Mouse (Mus musculus) ZHBTc4 (cell line): ENCODE measurements around the gene Gm17324.
"Not testable (repeated sequence)": the region's sequence is repeated elsewhere in the genome, so short reads cannot be mapped to it uniquely, and the experiment has no call there.

Source experiments
- DNase-seq: peaks from one replicate; pipeline ENCODE4 v3.0.0-alpha.2; 2011; ENCODE audit warnings: low read depth, low spot score

Gm17324 gene

DNA sequence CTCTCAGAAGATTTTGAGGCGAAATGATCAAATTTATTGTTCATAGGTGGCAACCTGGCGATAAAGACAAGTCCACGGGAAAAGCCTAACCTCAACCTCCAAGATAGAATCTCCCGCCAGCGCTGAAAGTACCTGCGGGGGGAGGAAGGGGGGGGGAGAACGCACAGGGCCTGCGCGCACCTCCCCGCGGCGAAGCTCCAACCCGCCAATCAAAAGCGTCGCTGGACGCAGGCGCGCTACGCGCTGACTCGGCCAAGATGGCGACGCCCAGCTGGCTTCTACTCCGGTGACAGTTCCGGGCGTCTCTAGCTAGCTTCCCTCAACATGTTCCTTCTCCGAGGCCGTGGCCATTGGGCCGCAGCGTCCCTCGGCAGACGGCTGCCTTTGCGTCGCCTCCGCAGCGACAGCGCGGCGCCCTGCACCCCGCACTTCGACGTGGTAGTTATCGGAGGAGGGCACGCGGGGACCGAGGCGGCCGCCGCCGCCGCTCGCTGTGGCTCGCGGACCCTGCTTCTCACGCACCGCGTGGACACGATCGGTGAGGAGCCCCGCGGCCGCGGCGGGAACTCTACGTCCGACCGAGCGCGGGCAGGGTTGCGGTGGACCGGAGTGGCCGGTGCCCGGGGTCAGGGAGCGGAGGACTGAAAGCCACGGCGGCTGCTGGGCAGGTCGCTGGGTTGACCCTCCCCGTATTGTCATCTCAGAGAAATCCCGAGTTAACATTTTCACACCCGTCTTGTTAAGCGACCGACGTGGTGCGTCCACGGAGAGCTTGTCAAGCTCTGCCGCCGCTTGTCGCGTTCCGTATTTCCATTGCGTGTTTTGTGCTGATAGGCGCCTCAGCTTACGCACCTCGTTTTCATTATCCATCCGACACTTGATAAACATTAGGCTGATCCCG is at the start of gene Gm17324, which contains the start of gene Mto1:
TSS of gene Gm17324 (minus strand) at position 814 of the 901 bp plus-strand sequence.
TSS of gene Mto1 (plus strand) at position 236 of the 901 bp plus-strand sequence.
- peak; percentile 95 for DNase-seq

DNA sequence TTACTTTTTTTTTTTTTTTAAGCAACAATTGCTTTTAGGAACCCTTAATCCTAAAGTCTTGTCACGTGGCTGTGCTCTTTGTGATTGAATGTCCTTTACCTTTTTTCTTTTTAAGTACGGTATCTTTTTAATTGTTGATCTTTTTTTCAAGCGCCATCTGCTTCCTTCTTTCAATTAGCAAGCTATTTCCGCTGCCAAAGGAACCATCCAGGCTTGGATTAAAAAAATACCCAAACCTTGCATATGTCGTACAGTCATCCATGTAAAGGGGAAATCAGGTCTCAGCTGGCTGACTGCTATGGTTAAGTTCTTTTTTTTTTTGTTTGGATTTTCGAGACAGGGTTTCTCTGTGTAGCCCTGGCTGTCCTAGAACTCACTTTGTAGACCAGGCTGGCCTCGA is 44.6 kb upstream of the Gm17324 start:
- no peak for DNase-seq

DNA sequence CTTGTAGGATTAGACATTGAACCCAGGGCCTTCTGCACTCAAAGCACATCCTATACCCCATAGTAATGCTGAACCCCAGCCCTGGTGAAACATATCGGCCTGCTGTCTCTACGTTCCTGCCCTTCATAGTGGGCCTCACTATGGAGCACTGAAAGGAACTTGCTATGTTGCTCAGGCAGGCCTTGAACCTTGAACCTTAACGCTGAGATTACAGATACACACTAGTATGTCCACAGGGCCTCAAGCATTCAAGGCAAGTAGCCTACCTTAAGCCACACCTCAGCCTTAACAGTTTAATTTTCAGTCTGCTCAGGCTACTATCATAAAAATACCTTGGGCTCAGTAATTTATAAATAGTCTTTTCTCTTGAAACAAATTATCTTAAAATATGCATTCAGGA is 43.7 kb upstream of the Gm17324 start:
- no peak for DNase-seq

DNA sequence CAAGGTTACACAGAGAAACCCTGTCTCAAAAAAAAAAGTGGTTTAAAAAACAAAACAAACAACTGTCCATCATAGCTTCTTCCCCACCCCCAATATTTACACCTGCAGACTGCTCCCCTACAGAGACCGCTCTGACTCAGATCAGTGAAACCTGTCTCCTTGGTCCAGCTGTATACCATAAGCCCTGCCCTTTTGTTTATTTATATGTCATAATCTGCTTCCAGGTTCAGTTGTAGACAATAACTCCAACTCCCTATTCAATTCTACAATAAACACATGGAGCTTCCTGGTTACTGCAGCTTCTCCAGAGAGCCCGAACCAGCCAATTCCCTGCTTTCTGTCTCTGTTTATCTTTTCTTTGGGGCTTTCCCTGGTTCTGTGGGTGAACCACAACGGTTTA is 42.6 kb upstream of the Gm17324 start:
- DNase-seq: no peak

DNA sequence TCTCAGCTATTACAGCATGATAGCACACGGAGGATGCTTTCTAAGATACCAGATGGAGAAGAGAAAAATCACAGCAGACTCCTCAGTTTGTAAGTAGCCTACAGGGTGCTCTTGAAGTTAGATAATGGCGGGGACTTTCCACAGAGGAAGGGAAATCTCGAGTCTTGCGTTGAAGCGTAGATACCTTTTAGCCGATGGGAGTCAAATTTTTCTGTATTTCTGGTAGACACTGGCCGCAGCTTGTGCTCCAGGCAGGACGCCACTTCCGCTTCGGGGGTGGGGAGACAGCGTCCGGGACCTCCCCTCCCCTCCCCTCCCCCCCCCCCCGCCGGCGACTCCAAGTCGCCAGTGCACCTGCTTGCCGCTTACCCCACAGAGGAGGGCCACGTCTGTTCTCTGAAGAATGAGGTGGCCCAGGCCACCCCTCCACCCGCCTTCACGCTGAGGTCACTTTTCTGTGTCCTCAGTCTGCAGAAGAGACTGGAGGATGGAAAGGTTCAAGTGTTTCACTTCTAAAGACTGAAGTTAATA is 40.4 kb upstream of the Gm17324 start, which contains the start of gene Eef1a1:
TSS of gene Eef1a1 (minus strand) at position 262 of the 531 bp plus-strand sequence.
- DNase-seq: peak; percentile 83

DNA sequence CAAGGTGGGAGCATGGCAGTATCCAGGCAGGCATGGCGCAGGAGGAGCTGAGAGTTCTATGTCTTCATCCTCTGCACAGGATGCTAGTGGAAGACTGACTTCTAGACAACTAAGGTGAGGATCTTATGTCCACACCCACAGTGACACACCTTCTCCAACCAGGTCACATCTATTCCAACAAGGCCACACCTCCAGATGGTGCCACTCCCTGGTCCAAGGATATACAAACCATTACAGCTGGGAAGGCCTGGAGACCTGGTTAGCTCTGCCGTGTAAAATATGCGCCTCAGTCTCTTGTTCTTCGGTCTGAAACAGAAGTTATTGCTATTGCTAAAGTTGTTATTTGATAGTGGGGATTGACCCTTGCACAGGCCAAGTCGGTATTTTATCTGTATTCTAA is 39.4 kb upstream of the Gm17324 start:
- DNase-seq: peak; percentile 58

DNA sequence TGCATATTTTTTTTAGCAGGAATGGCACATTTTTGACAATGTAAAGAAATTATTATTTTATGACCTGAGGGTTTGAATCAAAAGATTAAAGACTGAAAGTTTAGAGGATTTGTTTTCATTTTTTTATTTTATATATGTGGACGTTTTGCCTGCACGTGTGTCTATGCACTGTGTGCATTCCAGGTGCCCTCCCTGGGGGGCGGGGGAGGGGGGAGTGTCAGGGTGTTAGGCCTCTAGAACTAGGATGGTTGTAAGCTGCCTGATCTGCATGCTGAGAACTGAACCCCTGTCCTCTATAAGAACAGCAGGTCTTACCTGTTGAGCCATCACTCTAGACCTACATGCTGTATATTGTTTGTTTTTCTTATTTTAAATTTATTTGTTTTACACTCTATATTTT is 36.1 kb upstream of the Gm17324 start:
- no peak for DNase-seq

DNA sequence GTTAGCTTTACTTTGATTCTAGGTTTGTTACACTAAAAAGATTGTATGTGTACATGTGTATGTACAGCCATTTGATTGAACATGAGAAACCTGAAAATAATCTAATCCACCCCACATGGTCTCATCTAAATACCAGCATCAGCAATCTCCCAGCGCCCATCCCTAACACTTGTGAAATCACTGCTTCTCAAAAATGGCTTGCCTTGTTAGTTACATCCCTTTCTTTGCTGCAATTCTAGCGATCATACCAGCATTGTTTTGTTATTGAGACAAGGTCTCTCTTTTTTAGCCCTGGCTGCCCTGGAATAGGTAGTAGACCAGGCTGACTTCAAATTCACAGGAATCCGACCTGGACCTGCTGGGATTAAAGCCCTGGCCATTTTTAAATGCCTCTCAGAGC is 33.8 kb upstream of the Gm17324 start:
- peak; percentile 42 for DNase-seq

DNA sequence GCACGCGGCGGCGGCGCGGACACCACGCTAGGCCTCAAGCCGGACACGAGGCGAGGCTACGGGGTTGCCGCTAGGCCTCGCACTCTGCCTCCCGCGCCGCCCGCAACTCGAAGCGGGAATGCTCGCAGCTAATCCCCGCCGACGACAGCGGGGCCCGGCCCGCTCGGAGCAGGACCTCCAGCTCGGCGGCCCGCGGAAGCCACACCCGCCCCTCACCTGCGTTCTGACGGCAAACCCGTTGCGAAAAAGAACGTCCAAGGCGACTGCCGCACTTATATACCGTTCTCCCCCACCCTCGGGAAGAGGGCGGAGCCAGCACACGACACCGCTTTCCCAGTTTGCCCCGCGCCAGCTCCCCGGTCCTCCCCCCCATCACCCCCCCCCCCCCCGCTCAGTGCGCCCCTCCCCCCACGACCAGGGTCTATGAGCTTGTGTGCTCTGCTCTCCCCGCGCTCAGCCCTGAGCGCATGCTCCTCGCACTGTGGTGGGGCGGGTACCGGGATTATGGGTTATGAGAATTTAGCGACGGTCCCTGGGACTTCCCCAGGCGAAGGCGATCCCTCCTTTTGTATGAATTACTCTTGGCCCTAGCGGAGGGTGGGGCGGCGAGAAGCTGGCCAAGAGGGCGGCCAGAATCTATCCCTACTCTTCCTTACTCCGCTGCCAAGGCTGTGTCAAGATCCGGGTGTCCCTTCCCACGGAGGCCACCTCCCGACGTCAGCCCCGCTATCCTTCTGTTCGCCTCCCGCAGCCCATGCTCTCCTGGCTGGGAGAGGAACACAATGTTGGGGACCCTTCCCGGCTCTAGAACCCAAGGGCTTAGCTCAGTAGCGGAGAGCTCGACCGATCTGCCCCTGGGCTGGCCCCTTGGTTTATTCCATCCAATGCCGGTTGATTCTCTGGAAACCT is 33.1 kb upstream of the Gm17324 start:
- peak; percentile 100 for DNase-seq

DNA sequence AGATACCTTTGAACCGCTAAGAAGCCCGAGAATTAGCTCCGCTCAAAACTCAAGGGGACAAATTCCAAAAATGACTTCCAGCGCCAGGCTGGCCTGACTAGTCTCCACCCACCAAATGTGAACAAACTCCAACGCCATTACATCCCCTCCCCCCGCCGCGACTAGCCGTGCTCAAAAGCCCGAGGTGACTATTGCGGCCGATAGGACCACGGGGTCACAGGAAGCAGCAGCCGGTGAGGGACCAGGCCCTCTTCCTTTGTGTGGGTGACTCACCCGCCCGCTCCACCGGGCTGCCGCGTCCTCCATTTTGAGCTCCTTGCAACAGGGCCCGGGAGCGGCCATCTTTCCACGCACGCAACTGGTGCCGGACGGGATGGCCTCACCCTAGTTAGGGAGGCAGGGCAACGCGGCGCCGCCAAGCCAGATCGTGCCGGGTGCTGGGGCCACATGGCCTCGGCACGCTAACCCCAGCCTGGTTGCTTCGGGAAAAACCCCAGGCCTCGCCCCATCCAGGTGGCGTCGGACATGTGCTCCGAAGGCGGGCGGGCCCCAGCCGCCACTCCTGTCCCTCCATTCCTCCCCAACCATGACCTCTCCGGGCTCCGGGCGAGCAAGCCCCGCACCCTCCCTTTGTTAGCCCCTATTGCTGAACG is 32.2 kb upstream of the Gm17324 start:
- DNase-seq: peak; percentile 80

DNA sequence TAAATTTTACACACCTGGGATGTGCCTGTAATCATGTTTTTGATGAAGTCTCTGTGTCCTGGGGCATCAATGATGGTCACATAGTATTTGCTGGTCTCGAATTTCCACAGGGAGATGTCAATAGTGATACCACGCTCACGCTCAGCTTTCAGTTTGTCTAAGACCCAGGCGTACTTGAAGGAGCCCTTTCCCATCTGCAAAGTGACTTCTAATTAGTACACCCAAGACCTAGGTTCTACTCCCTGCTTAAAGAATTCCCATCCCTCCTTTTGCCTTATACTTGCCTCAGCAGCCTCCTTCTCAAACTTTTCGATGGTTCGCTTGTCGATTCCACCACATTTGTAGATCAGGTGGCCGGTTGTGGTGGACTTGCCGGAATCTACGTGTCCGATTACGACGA is 31.6 kb upstream of the Gm17324 start:
- DNase-seq: not testable (repeated sequence)

DNA sequence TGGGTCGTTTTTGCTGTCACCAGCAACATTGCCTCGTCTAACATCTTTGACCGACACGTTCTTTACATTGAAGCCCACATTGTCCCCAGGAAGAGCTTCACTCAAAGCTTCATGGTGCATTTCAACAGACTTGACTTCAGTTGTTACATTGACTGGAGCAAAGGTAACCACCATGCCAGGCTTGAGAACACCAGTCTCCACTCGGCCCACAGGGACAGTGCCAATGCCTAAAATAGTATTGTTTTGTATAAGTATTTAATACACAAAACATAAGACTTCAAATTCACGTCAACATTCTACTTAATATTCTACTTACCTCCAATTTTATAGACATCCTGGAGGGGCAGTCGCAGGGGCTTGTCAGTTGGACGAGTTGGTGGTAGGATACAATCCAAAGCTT is 30.7 kb upstream of the Gm17324 start:
- not testable (repeated sequence) for DNase-seq

DNA sequence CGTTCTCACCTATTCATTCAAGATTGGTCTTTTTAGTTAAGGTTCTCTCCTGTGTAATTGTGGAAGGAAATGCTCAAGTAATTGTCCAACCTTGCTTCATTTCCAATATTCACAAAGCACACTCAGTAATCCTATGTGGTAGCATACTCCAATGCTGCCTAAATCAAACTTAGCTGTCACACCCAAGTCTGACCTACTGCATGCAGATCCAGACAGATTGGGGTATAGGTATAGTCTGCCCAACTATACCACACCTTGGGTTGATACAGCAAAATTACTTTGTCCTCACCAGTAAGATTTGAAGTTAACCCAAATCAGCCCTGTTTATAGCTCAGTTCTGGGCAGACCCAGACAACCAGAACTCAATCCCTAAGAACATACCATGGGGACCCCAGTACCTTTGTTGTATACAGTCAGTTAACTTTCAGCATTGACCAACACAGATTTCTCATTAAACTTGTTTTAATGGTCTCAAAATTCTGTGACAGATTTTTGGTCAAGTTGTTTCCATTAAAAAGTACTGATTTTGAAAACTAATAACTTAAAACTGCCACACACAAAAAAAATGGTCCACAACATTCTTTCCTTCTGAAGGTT is 29.5 kb upstream of the Gm17324 start:
- peak; percentile 54 for DNase-seq

DNA sequence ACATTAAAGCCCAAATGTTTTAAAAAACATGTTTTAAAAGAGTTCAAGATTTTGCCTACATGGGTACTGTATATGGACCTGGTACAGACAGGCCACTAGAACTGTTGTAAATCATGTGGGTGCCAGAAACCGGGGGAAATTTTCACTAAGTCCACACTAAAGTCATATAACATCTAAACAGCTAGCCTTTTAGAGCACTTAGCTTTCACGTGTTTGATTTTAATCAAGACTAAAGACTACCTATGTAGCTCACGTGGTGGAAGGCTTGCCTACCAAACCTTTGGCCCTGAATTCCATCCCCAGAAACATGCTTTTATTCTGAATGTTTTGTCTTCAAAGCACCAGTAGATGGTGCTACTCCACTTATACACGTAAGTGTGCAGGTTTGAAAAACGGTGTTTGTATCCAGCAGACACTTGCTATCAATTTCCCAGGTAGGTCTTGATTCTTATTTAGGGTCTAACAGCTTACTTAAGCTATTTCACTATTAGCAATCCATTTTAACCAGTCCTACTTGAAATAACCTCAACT is 28.5 kb upstream of the Gm17324 start:
- peak; percentile 78 for DNase-seq

DNA sequence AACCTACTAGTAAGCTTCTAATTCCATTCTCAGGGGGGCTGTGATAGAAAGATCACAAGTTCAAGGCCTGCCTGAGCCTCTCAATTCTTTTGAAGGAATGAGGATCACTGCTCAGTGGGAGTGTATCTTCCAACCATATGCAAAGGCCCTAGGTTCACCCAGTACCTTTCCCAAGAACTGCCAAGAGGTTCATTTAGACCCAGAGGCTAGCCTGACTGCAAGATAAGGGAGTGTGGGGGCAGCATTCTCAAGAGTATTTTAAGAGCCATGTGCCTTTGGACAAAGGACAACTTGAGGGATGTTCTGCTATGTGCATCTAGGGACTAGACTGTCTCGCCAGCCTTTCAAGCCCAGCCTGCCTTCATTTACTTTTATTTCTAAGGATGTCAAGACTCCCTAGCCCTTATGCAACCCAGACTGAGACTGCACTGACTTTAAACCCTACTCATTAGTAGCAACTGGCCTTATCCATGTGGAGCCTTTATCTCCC is 28.0 kb upstream of the Gm17324 start:
- DNase-seq: peak; percentile 88

DNA sequence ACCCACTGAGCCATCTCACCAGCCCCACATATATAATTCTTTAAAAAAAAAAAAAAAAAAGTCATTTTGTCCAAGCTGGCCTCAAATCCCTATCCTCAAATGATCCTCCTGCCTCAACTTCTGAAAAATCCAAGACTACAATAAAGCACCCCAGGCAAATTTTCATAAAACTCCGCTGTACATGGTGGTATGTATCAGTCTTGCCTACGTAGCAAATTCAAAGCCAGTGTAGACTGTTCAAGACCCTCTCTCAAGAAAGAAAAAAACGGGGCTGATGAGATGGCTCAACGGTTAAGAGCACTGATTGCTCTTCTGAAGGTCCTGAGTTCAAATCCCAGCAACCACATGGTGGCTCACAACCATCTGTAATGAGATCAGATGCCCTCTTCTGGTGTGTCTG is 27.3 kb upstream of the Gm17324 start:
- peak; percentile 74 for DNase-seq

DNA sequence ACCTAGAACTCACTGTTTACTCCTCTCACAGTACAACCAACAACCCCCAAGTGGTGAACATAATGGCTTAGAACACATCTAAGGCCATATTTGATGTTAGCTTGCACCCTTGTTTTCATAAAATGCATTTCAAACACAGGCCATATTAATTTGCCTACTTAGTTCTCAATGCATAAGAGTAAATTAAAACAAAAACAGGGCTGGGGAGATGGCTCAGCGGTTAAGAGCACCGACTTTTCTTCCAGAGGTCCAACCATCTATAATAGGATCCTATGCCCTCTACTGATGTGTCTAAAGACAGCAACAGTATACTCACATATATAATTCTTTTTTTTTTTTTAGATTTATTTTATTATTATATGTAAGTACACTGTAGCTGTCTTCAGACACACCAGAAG is 26.8 kb upstream of the Gm17324 start:
- peak; percentile 65 for DNase-seq

DNA sequence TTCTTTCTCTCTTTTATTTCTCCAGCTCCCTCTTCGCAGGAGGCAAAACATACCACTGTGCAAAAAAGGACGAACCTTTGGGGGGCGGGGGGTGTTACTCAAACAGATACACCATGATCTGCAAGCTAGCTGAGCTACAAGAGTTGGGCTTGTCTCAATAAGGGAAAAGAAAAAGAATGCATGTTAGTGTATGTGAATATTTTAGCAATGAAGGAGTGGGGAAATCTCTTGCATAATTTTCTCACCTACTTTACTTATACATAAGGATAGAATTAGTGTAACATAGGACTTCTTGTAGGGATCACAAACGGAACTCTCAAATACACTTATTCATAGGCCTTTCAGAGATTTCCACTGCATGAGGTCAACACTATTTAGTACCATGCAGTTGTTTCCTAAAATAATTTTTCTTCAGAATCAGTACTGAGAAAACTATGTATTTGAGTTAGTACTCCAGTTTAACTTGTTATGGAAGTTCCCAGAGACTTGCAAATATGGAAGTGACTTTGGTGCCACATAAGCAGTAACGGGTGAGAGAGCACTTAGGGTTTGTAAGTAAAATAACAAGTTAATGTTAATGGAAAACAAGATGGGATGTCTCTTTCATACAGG is 26.3 kb upstream of the Gm17324 start:
- peak; percentile 62 for DNase-seq

DNA sequence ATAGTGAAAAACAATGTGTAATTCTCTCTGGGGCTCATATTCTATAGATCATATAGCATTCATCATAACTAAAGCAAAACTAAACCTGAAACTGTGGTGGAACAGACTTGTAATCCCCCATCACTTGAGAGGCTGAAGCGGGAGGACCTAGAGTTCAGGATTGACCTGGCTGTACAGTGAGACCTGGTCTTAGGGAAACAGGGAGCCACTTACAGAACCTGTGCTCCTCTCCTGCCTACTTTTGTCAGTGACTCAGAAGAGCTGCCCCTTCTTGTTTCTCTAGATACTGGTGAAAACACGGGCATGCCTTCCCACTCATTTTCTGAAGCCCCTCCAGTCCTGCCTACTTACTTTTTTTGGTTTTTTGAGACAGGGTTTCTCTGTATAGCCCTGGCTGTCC is 25.7 kb upstream of the Gm17324 start:
- DNase-seq: peak; percentile 82

DNA sequence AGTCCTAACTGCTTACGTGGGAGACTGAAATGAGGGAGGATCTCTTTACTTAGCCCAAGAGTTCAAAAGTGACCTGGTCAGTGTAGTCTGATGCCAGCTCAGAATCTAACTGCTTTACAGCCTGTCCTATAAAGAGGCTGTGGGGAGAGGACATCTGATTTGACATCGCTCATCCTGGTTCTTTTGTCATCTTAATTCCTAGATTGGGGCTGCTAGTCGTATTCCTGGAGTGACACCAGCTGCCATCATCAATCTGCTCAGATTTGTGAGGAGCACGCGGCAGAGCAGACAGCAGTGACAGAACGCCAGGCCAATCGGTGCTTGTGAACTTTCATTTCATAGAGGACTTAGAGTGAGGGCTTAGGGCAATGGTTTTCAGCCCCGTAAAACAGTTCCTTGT is 25.0 kb upstream of the Gm17324 start:
- DNase-seq: peak; percentile 90
